In genomic region chr14:77632466-77633171, GRCm38 (mm10) we compare ENCODE assay signal across 13 mouse cellular contexts.
DNase-seq lines count a peak whose midpoint lies in the region; ATAC-seq and TF ChIP-seq lines count a peak whose summit lies in the region.
"Had no signal": no experiment of that assay in that cellular context is flagged by ENCODE, and none has a peak within 500 bp of the region (broad histone marks: within the 10 kb centered on the region; RNA-seq: fewer than 3 reads in every experiment).

No protein-coding gene starts in this region.

- ATAC-seq in forebrain, postnatal 0 days: no peak
- ATAC-seq in lung, embryonic 14.5 days (ENCODE audit: insufficient read depth): no peak
- ATAC-seq in embryonic facial prominence, embryonic 15.5 days (ENCODE audit: insufficient number of reproducible peaks, low FRiP score, low TSS enrichment, low read depth): no peak
- ATAC-seq in midbrain, embryonic 14.5 days (ENCODE audit: low FRiP score, low TSS enrichment): no peak

- H3K4me2 ChIP-seq in forebrain, postnatal 0 days (ENCODE audit: low read depth): no peak overlapping the region
- H3K4me2 ChIP-seq in lung, embryonic 14.5 days: no peak overlapping the region
- no peak overlapping the region for H3K4me2 ChIP-seq in embryonic facial prominence, embryonic 15.5 days (replicated peaks)
- H3K4me2 ChIP-seq in midbrain, embryonic 14.5 days (ENCODE audit: low read length): no peak overlapping the region
- H3K4me2 ChIP-seq: kidney, embryonic 15.5 days had no signal

- H3K4me1 ChIP-seq in forebrain, embryonic 10.5 days: peaks cover 96% of the 10 kb centered on the region
- 0 out of 2 replicates have a peak, but pooled peaks cover 6% of the 10 kb centered on the region for H3K4me1 ChIP-seq in forebrain, postnatal 0 days (ENCODE audit: insufficient read depth)
- H3K4me1 ChIP-seq in lung, embryonic 14.5 days (ENCODE audit: insufficient read depth): no peaks in the 10 kb centered on the region
- H3K4me1 ChIP-seq in embryonic facial prominence, embryonic 15.5 days: peaks cover 34% of the 10 kb centered on the region
- H3K4me1 ChIP-seq in midbrain, embryonic 14.5 days (ENCODE audit: control insufficient read depth, insufficient read depth, low read length): peaks cover 41% of the 10 kb centered on the region

- H3K27me3 ChIP-seq in forebrain, embryonic 10.5 days (ENCODE audit: poor library complexity, severe bottlenecking): peaks cover 69% of the 10 kb centered on the region
- H3K27me3 ChIP-seq in forebrain, postnatal 0 days (ENCODE audit: insufficient read depth, low read length): no peaks in the 10 kb centered on the region
- no peaks in the 10 kb centered on the region for H3K27me3 ChIP-seq in lung, embryonic 14.5 days (ENCODE audit: insufficient read depth, low read length)
- H3K27me3 ChIP-seq in embryonic facial prominence, embryonic 15.5 days: no peaks in the 10 kb centered on the region
- H3K27me3 ChIP-seq in midbrain, embryonic 14.5 days (ENCODE audit: control insufficient read depth, insufficient read depth, low read length): no peaks in the 10 kb centered on the region
- H3K27me3 ChIP-seq: kidney, embryonic 15.5 days had no signal

- no peak for TF ChIP-seq CTCF in forebrain, postnatal 0 days (IDR thresholded peaks at IDR 0.05; ENCODE audit: low read depth)
- TF ChIP-seq CTCF in lung, embryonic 14.5 days (IDR thresholded peaks at IDR 0.05; ENCODE audit: low read depth): no peak
- no peak for TF ChIP-seq CTCF in left cerebral cortex, adult 2 months (IDR thresholded peaks at IDR 0.05)

- DNase-seq in forebrain, embryonic 10.5 days (ENCODE audit: extremely low spot score, low spot score): no peak
- DNase-seq in forebrain, postnatal 0 days: no peak
- DNase-seq in lung, embryonic 14.5 days: peak; percentile 47
- no peak for DNase-seq in lung, postnatal 4 days
- DNase-seq in midbrain, embryonic 14.5 days: peak; percentile 60
- DNase-seq in layer of hippocampus, postnatal 14 days (ENCODE audit: low spot score in 2 of 2): no peak
- no peak for DNase-seq in left cerebral cortex, adult 2 months (ENCODE audit: extremely low spot score in 1 of 2, low spot score in 2 of 2)
- DNase-seq: cerebellum, adult 8-10 months; heart, postnatal 14 days; thymus, adult 2 months had no signal

- WGBS in forebrain, embryonic 10.5 days: 87% methylated on average over 10 of the region's 10 CpGs
- WGBS in forebrain, postnatal 0 days: 76% methylated on average over 10 of the region's 10 CpGs
- 89% methylated on average over 10 of the region's 10 CpGs for WGBS in lung, embryonic 14.5 days
- WGBS in embryonic facial prominence, embryonic 15.5 days: 82% methylated on average over 10 of the region's 10 CpGs
- WGBS in midbrain, embryonic 14.5 days: 65% methylated on average over 10 of the region's 10 CpGs

- no peaks in the 10 kb centered on the region for H3K36me3 ChIP-seq in forebrain, embryonic 10.5 days (replicated peaks)
- no peaks in the 10 kb centered on the region; the same call in 1 of the 2 replicates for H3K36me3 ChIP-seq in forebrain, postnatal 0 days (ENCODE audit: insufficient read depth)
- no peaks in the 10 kb centered on the region for H3K36me3 ChIP-seq in lung, embryonic 14.5 days (ENCODE audit: insufficient read depth)
- H3K36me3 ChIP-seq in embryonic facial prominence, embryonic 15.5 days: no peaks in the 10 kb centered on the region
- 0 out of 2 replicates have a peak, but pooled peaks cover 3% of the 10 kb centered on the region for H3K36me3 ChIP-seq in midbrain, embryonic 14.5 days (ENCODE audit: control insufficient read depth, insufficient read depth, low read length)
- H3K36me3 ChIP-seq: kidney, embryonic 15.5 days had no signal

- H3K27ac ChIP-seq in forebrain, embryonic 10.5 days: peak overlapping the region; percentile 40; the same call in 1 of the 2 replicates
- H3K27ac ChIP-seq in forebrain, postnatal 0 days (ENCODE audit: low read depth, low read length): no peak overlapping the region
- no peak overlapping the region for H3K27ac ChIP-seq in lung, embryonic 14.5 days (ENCODE audit: low read depth)
- H3K27ac ChIP-seq in embryonic facial prominence, embryonic 15.5 days (replicated peaks): peak overlapping the region; percentile 77
- H3K27ac ChIP-seq in midbrain, embryonic 14.5 days (replicated peaks; ENCODE audit: low read depth, low read length): peak overlapping the region; percentile 50
- H3K27ac ChIP-seq in left cerebral cortex, adult 2 months: no peak overlapping the region
- H3K27ac ChIP-seq: kidney, embryonic 15.5 days; liver, embryonic 14.5 days had no signal

- no peaks in the 10 kb centered on the region for H3K9me3 ChIP-seq in forebrain, embryonic 10.5 days
- no peaks in the 10 kb centered on the region for H3K9me3 ChIP-seq in forebrain, postnatal 0 days (ENCODE audit: low read length)
- H3K9me3 ChIP-seq in lung, embryonic 14.5 days (ENCODE audit: low read depth, low read length): no peaks in the 10 kb centered on the region
- H3K9me3 ChIP-seq in embryonic facial prominence, embryonic 15.5 days (replicated peaks): no peaks in the 10 kb centered on the region
- H3K9me3 ChIP-seq in midbrain, embryonic 14.5 days (ENCODE audit: control insufficient read depth, low read length): no peaks in the 10 kb centered on the region
- H3K9me3 ChIP-seq: kidney, embryonic 15.5 days had no signal

- intact Hi-C loops in left cerebral cortex, adult 2 months (cut with DNase I): no loop called here

- H3K9ac ChIP-seq in forebrain, postnatal 0 days: no peak overlapping the region
- H3K9ac ChIP-seq in lung, embryonic 14.5 days: no peak overlapping the region
- H3K9ac ChIP-seq in embryonic facial prominence, embryonic 15.5 days: no peak overlapping the region
- no peak overlapping the region for H3K9ac ChIP-seq in midbrain, embryonic 14.5 days (replicated peaks; ENCODE audit: low read length)
- H3K9ac ChIP-seq: kidney, embryonic 15.5 days; liver, embryonic 14.5 days had no signal

- no peak overlapping the region for H3K4me3 ChIP-seq in forebrain, embryonic 10.5 days
- H3K4me3 ChIP-seq in forebrain, postnatal 0 days (ENCODE audit: low read depth, low read length): no peak overlapping the region
- no peak overlapping the region for H3K4me3 ChIP-seq in lung, embryonic 14.5 days (ENCODE audit: low read depth, low read length)
- no peak overlapping the region for H3K4me3 ChIP-seq in embryonic facial prominence, embryonic 15.5 days (replicated peaks)
- H3K4me3 ChIP-seq in midbrain, embryonic 14.5 days (replicated peaks; ENCODE audit: low read depth, low read length): no peak overlapping the region
- H3K4me3 ChIP-seq in left cerebral cortex, adult 2 months: no peak overlapping the region
- H3K4me3 ChIP-seq: kidney, embryonic 15.5 days had no signal

Comparison
In these comparisons a context has a peak if more than half of its experiments do, and no peak if none do; other contexts are left out.
1. DNase-seq: peak in lung, embryonic 14.5 days (single experiment) and midbrain, embryonic 14.5 days (single experiment); none in forebrain, embryonic 10.5 days (single experiment), forebrain, postnatal 0 days (single experiment), lung, postnatal 4 days (0 of 2), layer of hippocampus, postnatal 14 days (0 of 2) and left cerebral cortex, adult 2 months (0 of 2).
2. H3K27ac ChIP-seq: peak in forebrain, embryonic 10.5 days (single experiment), embryonic facial prominence, embryonic 15.5 days (single experiment) and midbrain, embryonic 14.5 days (single experiment); none in forebrain, postnatal 0 days (single experiment), lung, embryonic 14.5 days (single experiment) and left cerebral cortex, adult 2 months (single experiment).